Comparison of ENCODE assay signal across 25 mouse cellular contexts in the genomic region with DNA sequence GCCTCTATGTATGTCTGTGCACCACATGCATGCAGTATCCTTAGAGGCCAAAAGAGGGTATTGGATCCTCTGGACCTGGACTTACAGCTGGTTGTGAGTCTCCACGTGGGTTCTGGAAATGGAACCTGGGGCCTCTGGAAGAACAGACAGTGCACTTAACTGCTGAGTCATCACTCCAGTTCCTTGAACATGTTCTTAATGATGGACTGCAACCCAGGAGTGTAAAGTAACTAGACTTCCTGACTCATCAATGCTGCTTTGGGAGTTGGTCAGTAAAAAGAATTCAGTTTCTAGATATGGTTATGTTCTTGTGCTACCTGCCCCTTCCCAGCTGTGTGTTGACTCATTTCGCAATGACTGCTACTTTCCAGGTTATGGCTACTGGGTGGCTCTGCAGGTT. TPM values are rescaled to one million over a fixed set of nuclear protein-coding genes. Genes with fewer than 3 reads are reported as not detected.
A peak's percentile ranks its signal among the peaks of the same experiment; 100 is the strongest.
DNase-seq lines count a peak whose midpoint lies in the region; ATAC-seq and TF ChIP-seq lines count a peak whose summit lies in the region.
"Had no signal": no experiment of that assay in that cellular context is flagged by ENCODE, and none has a peak within 500 bp of the region (broad histone marks: within the 10 kb centered on the region; RNA-seq: fewer than 3 reads in every experiment).

No protein-coding gene starts in this region.

- no peak for TF ChIP-seq POLR2A in CH12.LX (IDR thresholded peaks at IDR 0.05; ENCODE audit: low read depth, low read length)

- H3K36me3 ChIP-seq in CH12.LX (replicated peaks in 1 of 2; ENCODE audit: control insufficient read depth in 1 of 2, insufficient read depth in 1 of 2, low read length in 1 of 2) = peaks cover 16 to 22% of the 10 kb centered on the region in 2 experiments
- H3K36me3 ChIP-seq in intestine, embryonic 15.5 days = no peaks in the 10 kb centered on the region
- H3K36me3 ChIP-seq: embryonic facial prominence, embryonic 13.5 days; forebrain, embryonic 10.5 days; forebrain, embryonic 15.5 days; heart, embryonic 15.5 days; hindbrain, embryonic 10.5 days; kidney, embryonic 15.5 days had no signal

- in situ Hi-C loops in CH12.LX (cut with MboI; ENCODE audit: low pct_ligation_motif_present, low pct_unique_long_range_greater_than_20kb, low sequenced_read_pairs) = no loop called here

- dilution Hi-C loops in CH12.LX (cut with MboI; ENCODE audit: extremely low pct_ligation_motif_present, extremely low pct_unique_long_range_greater_than_20kb, low sequenced_read_pairs) = no loop called here

- no peak for TF ChIP-seq RAD21 in CH12.LX (IDR thresholded peaks at IDR 0.05; ENCODE audit: low read depth, low read length)

- H3K4me3 ChIP-seq in CH12.LX (replicated peaks in 1 of 3; ENCODE audit: low read depth in 2 of 3, low read length in 2 of 3, poor library complexity in 1 of 3) = no peak overlapping the region
- no peak overlapping the region for H3K4me3 ChIP-seq in intestine, embryonic 15.5 days (replicated peaks)
- H3K4me3 ChIP-seq: embryonic facial prominence, embryonic 13.5 days; forebrain, embryonic 10.5 days; forebrain, embryonic 15.5 days; heart, adult 2 months; heart, embryonic 15.5 days; hindbrain, embryonic 10.5 days; kidney, embryonic 15.5 days had no signal

- no peak overlapping the region for H3K27ac ChIP-seq in CH12.LX (ENCODE audit: insufficient read depth, low read depth)
- no peak overlapping the region for H3K27ac ChIP-seq in intestine, embryonic 15.5 days
- H3K27ac ChIP-seq: embryonic facial prominence, embryonic 13.5 days; forebrain, embryonic 10.5 days; forebrain, embryonic 15.5 days; heart, adult 2 months; heart, embryonic 15.5 days; hindbrain, embryonic 10.5 days; hindbrain, embryonic 14.5 days; kidney, embryonic 15.5 days had no signal

- 67% methylated on average over 2 of the region's 2 CpGs for WGBS in intestine, embryonic 15.5 days

- no peak for TF ChIP-seq CTCF in CH12.LX (conservative IDR thresholded peaks at IDR 0.05 in 1 of 2, IDR thresholded peaks at IDR 0.05 in 1 of 2; ENCODE audit: low read depth in 2 of 2, low read length in 2 of 2)

- TF ChIP-seq EP300 in CH12.LX (IDR thresholded peaks at IDR 0.05; ENCODE audit: low read length) = no peak

- no peaks in the 10 kb centered on the region for H3K27me3 ChIP-seq in CH12.LX (replicated peaks)
- no peaks in the 10 kb centered on the region for H3K27me3 ChIP-seq in intestine, embryonic 15.5 days (replicated peaks)
- H3K27me3 ChIP-seq: embryonic facial prominence, embryonic 13.5 days; forebrain, embryonic 15.5 days; heart, embryonic 15.5 days had no signal

- H3K4me1 ChIP-seq in CH12.LX (ENCODE audit: control insufficient read depth in 1 of 2, insufficient read depth in 2 of 2) = peaks cover 11 to 25% of the 10 kb centered on the region in 2 experiments
- no peaks in the 10 kb centered on the region for H3K4me1 ChIP-seq in intestine, embryonic 15.5 days (replicated peaks)
- H3K4me1 ChIP-seq: embryonic facial prominence, embryonic 13.5 days; forebrain, embryonic 15.5 days; hindbrain, embryonic 10.5 days had no signal

- no peak overlapping the region for H3K9ac ChIP-seq in CH12.LX (ENCODE audit: insufficient read depth, low read depth)
- H3K9ac ChIP-seq in intestine, embryonic 15.5 days = no peak overlapping the region
- H3K9ac ChIP-seq: embryonic facial prominence, embryonic 13.5 days; forebrain, embryonic 15.5 days; heart, embryonic 15.5 days; hindbrain, embryonic 14.5 days; kidney, embryonic 15.5 days had no signal

- H3K79me2 ChIP-seq in CH12.LX (replicated peaks; ENCODE audit: control insufficient read depth, extremely low read depth, insufficient read depth, poor library complexity, severe bottlenecking) = no peaks in the 10 kb centered on the region

- H3K9me3 ChIP-seq in CH12.LX (replicated peaks; ENCODE audit: low read length) = no peaks in the 10 kb centered on the region
- H3K9me3 ChIP-seq in intestine, embryonic 15.5 days = no peaks in the 10 kb centered on the region
- H3K9me3 ChIP-seq: embryonic facial prominence, embryonic 13.5 days; forebrain, embryonic 10.5 days; forebrain, embryonic 15.5 days; heart, embryonic 15.5 days; hindbrain, embryonic 10.5 days; kidney, embryonic 15.5 days had no signal

- ATAC-seq in intestine, embryonic 15.5 days = peak; percentile 27; the same call in 1 of the 2 replicates
- no peak for ATAC-seq in erythroid progenitor cell, adult 5-6 weeks (replicated peaks; ENCODE audit: low FRiP score, poor library complexity, severe bottlenecking)
- ATAC-seq in megakaryocyte-erythroid progenitor cell, adult 5-6 weeks (replicated peaks; ENCODE audit: low FRiP score, low TSS enrichment, poor library complexity, severe bottlenecking) = no peak
- ATAC-seq: CD4-positive, CD25-positive, alpha-beta regulatory T cell, adult 4 months; forebrain, embryonic 15.5 days had no signal

- peak; percentile 62 for DNase-seq in 3T3-L1 (ENCODE audit: low read depth, low spot score)
- no peak for DNase-seq in CH12.LX (ENCODE audit: extremely low read depth)
- peak; percentile 41 for DNase-seq in NIH3T3 (ENCODE audit: low read depth)
- no peak for DNase-seq in layer of hippocampus, postnatal 36 days
- DNase-seq in frontal cortex, postnatal 25 days (ENCODE audit: low spot score in 2 of 2) = no peak
- DNase-seq: adrenal gland, adult 2 months; adrenal gland, postnatal 25 days; cerebellum, adult 8-10 months; cerebellum, postnatal 25 days; gastrocnemius, postnatal 10 days; heart, adult 2 months; heart, postnatal 14 days; kidney, adult 2 months had no signal

- no peak overlapping the region for H3K4me2 ChIP-seq in CH12.LX (ENCODE audit: insufficient read depth, low read depth, poor library complexity, severe bottlenecking)
- H3K4me2 ChIP-seq in intestine, embryonic 15.5 days (replicated peaks) = no peak overlapping the region
- H3K4me2 ChIP-seq: embryonic facial prominence, embryonic 13.5 days; forebrain, embryonic 15.5 days; heart, embryonic 11.5 days; heart, embryonic 15.5 days; hindbrain, embryonic 14.5 days; kidney, embryonic 15.5 days had no signal

RNA-seq across cellular contexts. Expression of a gene that starts 1.2 kb away (rescaled TPM):
- 38.5 and 43.4 TPM in 2 replicates for total RNA-seq in CH12.LX (2012; rRNA removed)
- total RNA-seq in CH12.LX (2014; rRNA removed) = 24.7 and 25.2 TPM in 2 replicates
- 64.7 and 66.3 TPM in 2 replicates for polyA plus RNA-seq in CH12.LX (2012; ENCODE audit: insufficient read length, low read depth)
- polyA plus RNA-seq in intestine, embryonic 15.5 days (2015; fragmentation: Nextera tagmentation; extraction: Ambion mirVana) = 154 and 197 TPM in 2 replicates
- total RNA-seq in layer of hippocampus, postnatal 36 days (2021) = 1 to 10 TPM; 3.0 to 4.2 TPM
- 3.4 TPM in 1 of 2 replicates, not detected in the other for total RNA-seq in erythroid progenitor cell, adult 5-6 weeks (2015; ENCODE audit: low replicate concordance)
- total RNA-seq in erythroid progenitor cell, adult 5-6 weeks (2017; ENCODE audit: low replicate concordance) = 1.7 TPM in 1 of 2 replicates, not detected in the other
- 3.3 and 7.6 TPM in 2 replicates for total RNA-seq in megakaryocyte-erythroid progenitor cell, adult 5-6 weeks (2014; fragmentation: Nextera tagmentation)
- 6.9 and 11.0 TPM in 2 replicates for total RNA-seq in megakaryocyte-erythroid progenitor cell, adult 5-6 weeks (2017)

RNA-seq across cellular contexts. Expression of a gene that starts 10.1 kb away (rescaled TPM):
- total RNA-seq in CH12.LX (2012; rRNA removed) (148 and 184 TPM in 2 replicates), CH12.LX (2014; rRNA removed) (152 and 166 TPM in 2 replicates)
- polyA plus RNA-seq in CH12.LX (2012; ENCODE audit: insufficient read length, low read depth) = 144 and 152 TPM in 2 replicates
- polyA plus RNA-seq in intestine, embryonic 15.5 days (2015; fragmentation: Nextera tagmentation; extraction: Ambion mirVana) = 163 and 169 TPM in 2 replicates
- 10 to 100 TPM; 65.5 to 70.5 TPM for total RNA-seq in layer of hippocampus, postnatal 36 days (2021)
- 17.7 and 34.8 TPM in 2 replicates for total RNA-seq in erythroid progenitor cell, adult 5-6 weeks (2015; ENCODE audit: low replicate concordance)
- 14.7 and 25.9 TPM in 2 replicates for total RNA-seq in erythroid progenitor cell, adult 5-6 weeks (2017; ENCODE audit: low replicate concordance)
- 224 and 245 TPM in 2 replicates for total RNA-seq in megakaryocyte-erythroid progenitor cell, adult 5-6 weeks (2014; fragmentation: Nextera tagmentation)
- total RNA-seq in megakaryocyte-erythroid progenitor cell, adult 5-6 weeks (2017) = 150 TPM in 2 replicates

RNA-seq across cellular contexts. Expression of a gene that starts 10.2 kb away (rescaled TPM):
- total RNA-seq in CH12.LX (2012; rRNA removed) = 13.6 and 14.3 TPM in 2 replicates
- 10.9 and 13.9 TPM in 2 replicates for total RNA-seq in CH12.LX (2014; rRNA removed)
- polyA plus RNA-seq in CH12.LX (2012; ENCODE audit: insufficient read length, low read depth) = 24.1 and 24.5 TPM in 2 replicates
- polyA plus RNA-seq in intestine, embryonic 15.5 days (2015; fragmentation: Nextera tagmentation; extraction: Ambion mirVana) = 3.7 and 4.1 TPM in 2 replicates
- total RNA-seq in layer of hippocampus, postnatal 36 days (2021) = 1 to 10 TPM; 5.4 to 6.4 TPM
- 12.2 and 16.9 TPM in 2 replicates for total RNA-seq in erythroid progenitor cell, adult 5-6 weeks (2015; ENCODE audit: low replicate concordance)
- 14.5 and 21.0 TPM in 2 replicates for total RNA-seq in erythroid progenitor cell, adult 5-6 weeks (2017; ENCODE audit: low replicate concordance)
- total RNA-seq in megakaryocyte-erythroid progenitor cell, adult 5-6 weeks (2014; fragmentation: Nextera tagmentation) = 27.6 and 32.5 TPM in 2 replicates
- total RNA-seq in megakaryocyte-erythroid progenitor cell, adult 5-6 weeks (2017) = 13.7 and 20.1 TPM in 2 replicates

RNA-seq across cellular contexts. Expression of a gene that starts 34.3 kb away (rescaled TPM):
- total RNA-seq in CH12.LX (2012; rRNA removed) (58.5 and 61.6 TPM in 2 replicates), CH12.LX (2014; rRNA removed) (32.9 and 37.6 TPM in 2 replicates)
- 78.1 and 98.2 TPM in 2 replicates for polyA plus RNA-seq in CH12.LX (2012; ENCODE audit: insufficient read length, low read depth)
- polyA plus RNA-seq in intestine, embryonic 15.5 days (2015; fragmentation: Nextera tagmentation; extraction: Ambion mirVana) = 43.0 and 45.6 TPM in 2 replicates
- 10 to 100 TPM; 71.5 to 78.1 TPM for total RNA-seq in layer of hippocampus, postnatal 36 days (2021)
- total RNA-seq in erythroid progenitor cell, adult 5-6 weeks (2015; ENCODE audit: low replicate concordance) = 192 and 209 TPM in 2 replicates
- total RNA-seq in erythroid progenitor cell, adult 5-6 weeks (2017; ENCODE audit: low replicate concordance) = 123 and 145 TPM in 2 replicates
- total RNA-seq in megakaryocyte-erythroid progenitor cell, adult 5-6 weeks (2014; fragmentation: Nextera tagmentation) = 159 and 169 TPM in 2 replicates
- total RNA-seq in megakaryocyte-erythroid progenitor cell, adult 5-6 weeks (2017) = 56.1 and 78.7 TPM in 2 replicates

RNA-seq across cellular contexts. Expression of a gene that starts 36.0 kb away (rescaled TPM):
- 0.21 and 0.30 TPM in 2 replicates for total RNA-seq in CH12.LX (2012; rRNA removed)
- total RNA-seq in CH12.LX (2014; rRNA removed) = 0.12 and 0.23 TPM in 2 replicates
- polyA plus RNA-seq in CH12.LX (2012; ENCODE audit: insufficient read length, low read depth) = 0.49 and 0.65 TPM in 2 replicates
- polyA plus RNA-seq in intestine, embryonic 15.5 days (2015; fragmentation: Nextera tagmentation; extraction: Ambion mirVana) = 9.0 and 9.4 TPM in 2 replicates
- total RNA-seq in layer of hippocampus, postnatal 36 days (2021) = 100 to 1,000 TPM; 134 TPM
- 6.8 and 10.5 TPM in 2 replicates for total RNA-seq in erythroid progenitor cell, adult 5-6 weeks (2015; ENCODE audit: low replicate concordance)
- total RNA-seq in erythroid progenitor cell, adult 5-6 weeks (2017; ENCODE audit: low replicate concordance) = 0.23 and 1.3 TPM in 2 replicates
- total RNA-seq in megakaryocyte-erythroid progenitor cell, adult 5-6 weeks (2014; fragmentation: Nextera tagmentation) = not detected in 2 replicates
- 0.15 and 2.0 TPM in 2 replicates for total RNA-seq in megakaryocyte-erythroid progenitor cell, adult 5-6 weeks (2017)

Comparison
In these comparisons a context has a peak if more than half of its experiments do, and no peak if none do; other contexts are left out.
1. DNase-seq: peak in 3T3-L1 (single experiment) and NIH3T3 (single experiment); none in CH12.LX (single experiment), layer of hippocampus, postnatal 36 days (0 of 2) and frontal cortex, postnatal 25 days (0 of 2).